Mouse (Mus musculus): ENCODE measurements around the gene Kncn. TPM values are rescaled to one million over a fixed set of nuclear protein-coding genes. Genes with fewer than 3 reads are reported as not detected.
A peak's percentile ranks its signal among the peaks of the same experiment; 100 is the strongest.

The Kncn gene
- total and polyA plus RNA-seq, 2 experiments from 2014 or later, result 0.10 TPM; not detected in 1

- H3K9ac ChIP-seq (replicated peaks; ENCODE audit: low read length), result no peak overlapping the region
- peak; percentile 87 for TF ChIP-seq CTCF (IDR thresholded peaks at IDR 0.05; ENCODE audit: low read depth)
- H3K4me1 ChIP-seq (ENCODE audit: insufficient read depth, low read length), result peaks cover 6% of the 10 kb centered on the region; the same call in 1 of the 2 replicates
- H3K4me3 ChIP-seq (ENCODE audit: low read length), result no peak overlapping the region
- H3K9me3 ChIP-seq (ENCODE audit: low read length), result no peaks in the 10 kb centered on the region
- no peak overlapping the region for H3K4me2 ChIP-seq (ENCODE audit: low read depth, low read length)
- ATAC-seq (0 out of 2 replicates have a peak, but pooled peaks have one; percentile 18), DNase-seq (ENCODE audit: low spot score) (peak; percentile 91)
- 22% methylated on average over 5 of the region's 5 CpGs for WGBS
- H3K36me3 ChIP-seq (ENCODE audit: insufficient read depth, low read length), result no peaks in the 10 kb centered on the region
- no peak overlapping the region for H3K27ac ChIP-seq
- peaks cover 27% of the 10 kb centered on the region; the same call in 1 of the 2 replicates for H3K27me3 ChIP-seq (ENCODE audit: insufficient read depth, low read length)
Measured at GRCm38 (mm10) chr4:115902816-115903215, 18.6 kb downstream of the Kncn start.

GRCm38 (mm10) chr4:115904375-115904774 lies 20.2 kb downstream of the Kncn start:
- WGBS, result 12% methylated on average over 12 of the region's 12 CpGs
- 0 out of 2 replicates have a peak, but pooled peaks cover 18% of the 10 kb centered on the region for H3K27me3 ChIP-seq (ENCODE audit: insufficient read depth, low read length)
- DNase-seq (ENCODE audit: low spot score), result peak; percentile 40
- no peaks in the 10 kb centered on the region for H3K9me3 ChIP-seq (ENCODE audit: low read length)
- TF ChIP-seq CTCF (IDR thresholded peaks at IDR 0.05; ENCODE audit: low read depth), result no peak
- no peak overlapping the region for H3K9ac ChIP-seq (replicated peaks; ENCODE audit: low read length)
- H3K36me3 ChIP-seq (ENCODE audit: insufficient read depth, low read length), result no peaks in the 10 kb centered on the region
- no peak overlapping the region for H3K4me3 ChIP-seq (ENCODE audit: low read length)
- no peak overlapping the region for H3K27ac ChIP-seq
- ATAC-seq, result no peak
- no peaks in the 10 kb centered on the region for H3K4me1 ChIP-seq (ENCODE audit: insufficient read depth, low read length)
- H3K4me2 ChIP-seq (ENCODE audit: low read depth, low read length), result no peak overlapping the region

- H3K27me3 ChIP-seq (ENCODE audit: insufficient read depth, low read length), result 0 out of 2 replicates have a peak, but pooled peaks cover 18% of the 10 kb centered on the region
- peak; percentile 59 for DNase-seq (ENCODE audit: low spot score)
- 10% methylated on average over 7 of the region's 7 CpGs for WGBS
- H3K4me1 ChIP-seq (ENCODE audit: insufficient read depth, low read length), result no peaks in the 10 kb centered on the region
- no peak overlapping the region for H3K4me2 ChIP-seq (ENCODE audit: low read depth, low read length)
- H3K36me3 ChIP-seq (ENCODE audit: insufficient read depth, low read length), result no peaks in the 10 kb centered on the region
- H3K9me3 ChIP-seq (ENCODE audit: low read length), result no peaks in the 10 kb centered on the region
- no peak overlapping the region for H3K9ac ChIP-seq (replicated peaks; ENCODE audit: low read length)
- TF ChIP-seq CTCF (IDR thresholded peaks at IDR 0.05; ENCODE audit: low read depth), result no peak
- H3K27ac ChIP-seq, result no peak overlapping the region
- no peak overlapping the region for H3K4me3 ChIP-seq (ENCODE audit: low read length)
- ATAC-seq, result peak; percentile 55
Measured at GRCm38 (mm10) chr4:115905701-115906100, 21.5 kb downstream of the Kncn start.

GRCm38 (mm10) chr4:115906791-115907190 lies 22.6 kb downstream of the Kncn start:
- DNase-seq (ENCODE audit: low spot score) (no peak), ATAC-seq (no peak)
- no peak for TF ChIP-seq CTCF (IDR thresholded peaks at IDR 0.05; ENCODE audit: low read depth)
- 83% methylated on average over 3 of the region's 3 CpGs for WGBS
- no peak overlapping the region for H3K9ac ChIP-seq (replicated peaks; ENCODE audit: low read length)
- no peaks in the 10 kb centered on the region for H3K9me3 ChIP-seq (ENCODE audit: low read length)
- no peak overlapping the region for H3K4me3 ChIP-seq (ENCODE audit: low read length)
- H3K27me3 ChIP-seq (ENCODE audit: insufficient read depth, low read length), result 0 out of 2 replicates have a peak, but pooled peaks cover 18% of the 10 kb centered on the region
- H3K4me1 ChIP-seq (ENCODE audit: insufficient read depth, low read length), result no peaks in the 10 kb centered on the region
- no peaks in the 10 kb centered on the region for H3K36me3 ChIP-seq (ENCODE audit: insufficient read depth, low read length)
- H3K27ac ChIP-seq, result no peak overlapping the region
- H3K4me2 ChIP-seq (ENCODE audit: low read depth, low read length), result no peak overlapping the region

- Histone ChIP-seq H3K36me3 (ENCODE audit: insufficient read depth, low read length) (no peaks in the 10 kb centered on the region), H3K27ac (no peak overlapping the region), H3K9me3 (ENCODE audit: low read length) (no peaks in the 10 kb centered on the region), H3K9ac (replicated peaks; ENCODE audit: low read length) (no peak overlapping the region), H3K4me3 (ENCODE audit: low read length) (no peak overlapping the region), H3K4me1 (ENCODE audit: insufficient read depth, low read length) (no peaks in the 10 kb centered on the region), H3K4me2 (ENCODE audit: low read depth, low read length) (no peak overlapping the region), H3K27me3 (ENCODE audit: insufficient read depth, low read length) (0 out of 2 replicates have a peak, but pooled peaks cover 11% of the 10 kb centered on the region)
- 59% methylated on average over 1 of the region's 1 CpGs for WGBS
- TF ChIP-seq CTCF (IDR thresholded peaks at IDR 0.05; ENCODE audit: low read depth), result no peak
- no peak for DNase-seq (ENCODE audit: low spot score)
- ATAC-seq, result no peak
Measured at GRCm38 (mm10) chr4:115907994-115908393, 23.8 kb downstream of the Kncn start.

GRCm38 (mm10) chr4:115908641-115909040 lies 24.4 kb downstream of the Kncn start:
- Histone ChIP-seq H3K27ac (no peak overlapping the region), H3K4me3 (ENCODE audit: low read length) (no peak overlapping the region), H3K36me3 (ENCODE audit: insufficient read depth, low read length) (no peaks in the 10 kb centered on the region), H3K4me1 (ENCODE audit: insufficient read depth, low read length) (no peaks in the 10 kb centered on the region), H3K9ac (replicated peaks; ENCODE audit: low read length) (no peak overlapping the region), H3K4me2 (ENCODE audit: low read depth, low read length) (no peak overlapping the region), H3K27me3 (ENCODE audit: insufficient read depth, low read length) (0 out of 2 replicates have a peak, but pooled peaks cover 11% of the 10 kb centered on the region), H3K9me3 (ENCODE audit: low read length) (no peaks in the 10 kb centered on the region)
- ATAC-seq (peak; percentile 66; the same call in 1 of the 2 replicates), DNase-seq (ENCODE audit: low spot score) (peak; percentile 68)
- TF ChIP-seq CTCF (IDR thresholded peaks at IDR 0.05; ENCODE audit: low read depth), result no peak
- 10% methylated on average over 7 of the region's 7 CpGs for WGBS

- no peak overlapping the region for H3K4me3 ChIP-seq (ENCODE audit: low read length)
- H3K4me1 ChIP-seq (ENCODE audit: insufficient read depth, low read length), result no peaks in the 10 kb centered on the region
- ATAC-seq (no peak), DNase-seq (ENCODE audit: low spot score) (no peak)
- no peak for TF ChIP-seq CTCF (IDR thresholded peaks at IDR 0.05; ENCODE audit: low read depth)
- no peak overlapping the region for H3K9ac ChIP-seq (replicated peaks; ENCODE audit: low read length)
- H3K27ac ChIP-seq, result no peak overlapping the region
- H3K4me2 ChIP-seq (ENCODE audit: low read depth, low read length), result no peak overlapping the region
- H3K9me3 ChIP-seq (ENCODE audit: low read length), result no peaks in the 10 kb centered on the region
- 0 out of 2 replicates have a peak, but pooled peaks cover 5% of the 10 kb centered on the region for H3K27me3 ChIP-seq (ENCODE audit: insufficient read depth, low read length)
- H3K36me3 ChIP-seq (ENCODE audit: insufficient read depth, low read length), result no peaks in the 10 kb centered on the region
- 9% methylated on average over 4 of the region's 4 CpGs for WGBS
Measured at GRCm38 (mm10) chr4:115911586-115911985, 27.4 kb downstream of the Kncn start.

Measured in hindbrain, postnatal 0 days (tissue).